In genomic region chr1:92292681-92293380, GRCm38 (mm10) we compare ENCODE assay signal across 17 mouse cellular contexts.
"Had no signal": no experiment of that assay in that cellular context is flagged by ENCODE, and none has a peak within 500 bp of the region (broad histone marks: within the 10 kb centered on the region; RNA-seq: fewer than 3 reads in every experiment).

No protein-coding gene starts in this region.

- H3K4me1 ChIP-seq: midbrain, embryonic 12.5 days; neural tube, embryonic 13.5 days; neural tube, embryonic 15.5 days had no signal

- H3K27ac ChIP-seq: midbrain, embryonic 12.5 days; neural tube, embryonic 13.5 days; neural tube, embryonic 15.5 days had no signal

- DNase-seq: lung, adult 18-20 months; lung, embryonic 14.5 days; lung, postnatal 10 days; lung, postnatal 4 days; midbrain, embryonic 14.5 days; right cerebral cortex, adult 18-20 months; right cerebral cortex, postnatal 25 days; right cerebral cortex, postnatal 4 days; spleen, adult 18-20 months; thymus, adult 2 months; thymus, postnatal 25 days; thymus, postnatal 4 days had no signal

- H3K27me3 ChIP-seq: midbrain, embryonic 12.5 days; neural tube, embryonic 13.5 days; neural tube, embryonic 15.5 days had no signal

- H3K36me3 ChIP-seq: midbrain, embryonic 12.5 days; neural tube, embryonic 13.5 days; neural tube, embryonic 15.5 days had no signal

- H3K9me3 ChIP-seq: midbrain, embryonic 12.5 days; neural tube, embryonic 13.5 days; neural tube, embryonic 15.5 days had no signal

- H3K4me2 ChIP-seq: lung, embryonic 14.5 days; midbrain, embryonic 12.5 days; neural tube, embryonic 13.5 days; neural tube, embryonic 15.5 days had no signal

- ATAC-seq: midbrain, embryonic 16.5 days had no signal

- H3K9ac ChIP-seq: lung, embryonic 14.5 days; midbrain, embryonic 12.5 days; neural tube, embryonic 13.5 days; neural tube, embryonic 15.5 days had no signal

- H3K4me3 ChIP-seq: midbrain, embryonic 12.5 days; myocyte; neural tube, embryonic 13.5 days; neural tube, embryonic 15.5 days had no signal
